Mouse (Mus musculus): ENCODE data around the gene Acsl3.

The Acsl3 gene

DNA sequence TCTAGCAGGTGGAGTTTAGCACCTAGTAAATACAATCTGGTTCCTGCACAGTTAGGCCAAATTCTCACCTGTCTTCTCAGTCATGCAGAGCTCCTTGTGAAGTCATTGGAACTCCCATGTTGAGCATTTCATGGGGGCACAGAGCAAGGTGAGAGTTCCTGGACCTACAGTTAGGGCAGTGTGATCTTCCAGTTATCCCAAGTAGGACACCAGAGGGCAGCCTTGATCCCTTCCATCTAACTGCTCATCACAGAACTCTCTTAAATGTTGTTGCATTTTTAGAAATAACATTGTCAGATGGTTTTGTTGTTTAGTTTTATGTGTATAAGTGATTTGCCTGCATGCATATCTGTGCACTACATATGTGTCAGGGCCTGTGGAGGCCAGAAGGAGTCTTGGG, 29.2 kb downstream of the Acsl3 start:
- no peak for DNase-seq (ENCODE audit: low spot score)

- no peak for DNase-seq (ENCODE audit: low spot score)
These were observed 30.5 kb downstream of the Acsl3 start for GRCm38 (mm10) chr1:78688149-78688548.

- DNase-seq (ENCODE audit: low spot score) = no peak
These were observed 37.1 kb downstream of the Acsl3 start for GRCm38 (mm10) chr1:78694503-78695258.

GRCm38 (mm10) chr1:78696305-78696704, 38.7 kb downstream of the Acsl3 start:
- no peak for DNase-seq (ENCODE audit: low spot score)

DNA sequence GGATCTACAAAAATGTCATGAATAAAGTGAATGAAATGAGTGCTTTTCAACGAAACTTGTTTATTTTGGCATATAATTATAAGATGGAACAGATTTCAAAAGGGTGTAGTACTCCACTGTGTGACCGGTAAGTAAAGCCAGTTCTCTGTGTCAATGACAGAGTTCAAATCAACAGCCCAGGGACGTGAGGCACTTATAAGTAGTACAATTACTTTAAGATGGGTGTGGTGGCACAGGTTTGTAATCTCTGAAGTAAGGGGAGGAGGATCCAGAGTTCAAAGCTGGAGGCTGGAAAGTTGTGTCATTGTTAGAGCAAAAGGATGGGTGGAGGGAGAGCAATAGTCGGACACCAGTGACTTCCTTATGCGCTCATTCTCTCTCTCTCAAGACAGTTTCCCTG, 39.3 kb downstream of the Acsl3 start:
- no peak for DNase-seq (ENCODE audit: low spot score)

- no peak for DNase-seq (ENCODE audit: low spot score)
These were observed 40.5 kb downstream of the Acsl3 start for GRCm38 (mm10) chr1:78698138-78698537.

GRCm38 (mm10) chr1:78701740-78702139, 44.1 kb downstream of the Acsl3 start:
- no peak for DNase-seq (ENCODE audit: low spot score)

DNA sequence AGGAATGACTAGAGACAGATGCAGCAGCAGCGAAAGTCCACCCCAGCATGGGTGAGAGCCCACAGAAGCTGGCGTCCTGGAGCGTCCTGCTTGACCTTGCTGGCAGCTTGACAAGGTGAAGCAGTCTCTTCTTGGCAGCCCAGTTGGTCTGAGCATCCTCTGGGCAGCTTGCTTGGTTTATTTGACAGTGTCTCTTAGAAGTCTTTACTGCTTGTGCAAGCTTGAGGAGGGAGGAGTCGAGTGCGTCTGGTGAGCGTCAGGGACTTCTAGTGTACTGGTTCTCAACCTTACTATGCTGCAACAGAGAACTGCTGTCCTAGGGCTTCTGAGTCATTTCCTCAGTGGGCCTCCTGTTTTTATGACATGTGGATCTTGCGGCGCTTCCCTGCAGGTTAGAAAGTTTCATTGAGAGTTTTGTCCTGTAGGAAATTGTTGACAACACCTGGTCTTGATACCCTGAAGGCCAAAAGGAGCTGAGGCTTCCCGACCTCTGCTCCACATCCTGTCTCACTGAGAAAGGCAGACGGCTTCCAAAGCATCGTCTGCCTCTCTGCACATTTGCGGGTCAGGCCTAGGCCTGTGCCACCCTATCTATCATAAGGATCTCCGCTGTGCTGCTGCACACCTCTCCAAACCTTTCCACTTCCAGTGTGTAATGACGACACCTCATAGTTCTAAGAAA, 44.8 kb downstream of the Acsl3 start:
- DNase-seq (ENCODE audit: low spot score) = no peak

DNA sequence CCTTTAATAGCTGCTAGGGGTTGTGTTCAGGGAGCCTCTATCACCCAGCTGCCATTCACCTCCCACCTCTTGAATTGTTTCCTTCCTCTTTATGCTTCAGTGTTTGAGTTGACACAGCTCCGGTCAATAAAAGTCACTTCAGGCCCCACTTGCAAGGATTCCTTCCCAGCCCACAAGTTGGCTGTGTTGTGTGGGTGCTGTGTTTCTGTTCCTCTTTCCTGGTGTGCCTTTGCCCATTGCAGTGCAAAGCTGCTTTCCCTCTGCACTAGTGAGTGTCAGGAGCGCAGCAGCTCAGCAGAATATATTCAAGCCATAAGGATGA, 45.3 kb downstream of the Acsl3 start:
- DNase-seq (ENCODE audit: low spot score) = no peak

DNA sequence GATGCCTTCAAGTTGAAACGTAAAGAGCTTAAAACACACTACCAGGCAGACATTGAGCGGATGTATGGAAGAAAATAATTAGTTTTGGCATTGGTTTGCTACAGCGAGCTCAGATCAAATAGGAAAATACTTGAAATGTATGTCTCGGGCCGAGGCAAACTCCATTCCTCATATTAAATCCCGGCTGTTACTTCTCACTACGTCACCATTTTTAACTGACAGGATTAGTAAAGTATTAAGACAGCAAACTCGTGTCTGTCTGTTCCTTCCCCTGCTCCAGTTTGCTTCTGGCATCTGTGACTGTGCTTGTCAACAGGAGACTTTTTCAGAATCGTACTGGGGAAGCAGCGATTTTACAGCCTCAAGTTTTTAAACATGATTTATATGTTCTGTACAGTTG, 48.7 kb downstream of the Acsl3 start:
- DNase-seq (ENCODE audit: low spot score) = no peak

DNA sequence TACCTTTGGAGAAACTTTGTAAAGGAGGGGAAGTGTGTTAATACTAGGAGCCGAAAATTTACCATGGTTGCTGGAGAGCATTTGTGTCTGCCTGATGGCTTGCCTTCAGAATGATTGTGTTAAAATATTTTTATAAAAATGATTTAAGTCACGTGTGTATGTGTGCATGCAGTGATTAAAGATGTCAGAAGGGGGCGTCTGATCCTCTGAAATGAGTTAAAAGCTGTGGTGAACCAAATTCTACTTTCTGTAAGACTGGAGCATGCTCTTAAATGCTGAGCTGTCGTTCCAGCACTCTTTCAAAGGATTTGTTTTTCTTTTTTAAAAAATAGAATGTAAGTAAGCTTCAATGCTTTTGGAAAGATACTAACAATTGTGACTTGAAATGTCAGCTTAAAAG, 49.7 kb downstream of the Acsl3 start:
- no peak for DNase-seq (ENCODE audit: low spot score)

DNA sequence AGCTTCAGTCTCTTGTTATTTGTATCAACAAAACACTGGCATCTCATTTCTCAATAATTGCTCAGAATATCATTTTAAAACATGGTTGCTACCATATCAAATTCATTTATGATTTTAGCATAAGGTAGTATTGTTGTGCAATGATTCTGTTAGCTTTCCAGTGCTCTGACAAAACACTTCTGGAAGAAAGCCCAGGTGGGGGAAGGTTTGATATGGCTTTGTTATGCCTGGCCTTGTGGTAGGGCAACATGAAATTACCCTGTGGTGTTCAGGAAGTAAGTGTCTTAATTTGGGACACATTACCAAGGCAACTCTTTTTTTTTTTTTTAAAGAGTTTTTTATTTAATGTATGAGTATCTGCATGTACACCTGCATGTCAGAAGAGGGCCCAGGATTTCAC, 52.4 kb downstream of the Acsl3 start:
- no peak for DNase-seq (ENCODE audit: low spot score)

- DNase-seq (ENCODE audit: low spot score) = no peak
These were observed 53.1 kb downstream of the Acsl3 start for GRCm38 (mm10) chr1:78710613-78711329.

GRCm38 (mm10) chr1:78724458-78725190, 67.0 kb downstream of the Acsl3 start:
- peak; percentile 41 for DNase-seq (ENCODE audit: low spot score)

GRCm38 (mm10) chr1:78725191-78725490, 67.5 kb downstream of the Acsl3 start:
- DNase-seq (ENCODE audit: low spot score) = no peak

GRCm38 (mm10) chr1:78725617-78726223, 68.1 kb downstream of the Acsl3 start:
- DNase-seq (ENCODE audit: low spot score) = no peak

- no peak for DNase-seq (ENCODE audit: low spot score)
These were observed 72.6 kb downstream of the Acsl3 start for GRCm38 (mm10) chr1:78730114-78730720.

GRCm38 (mm10) chr1:78732290-78732689, 74.7 kb downstream of the Acsl3 start:
- DNase-seq (ENCODE audit: low spot score) = no peak

GRCm38 (mm10) chr1:78734261-78735000, 76.8 kb downstream of the Acsl3 start:
- no peak for DNase-seq (ENCODE audit: low spot score)

DNA sequence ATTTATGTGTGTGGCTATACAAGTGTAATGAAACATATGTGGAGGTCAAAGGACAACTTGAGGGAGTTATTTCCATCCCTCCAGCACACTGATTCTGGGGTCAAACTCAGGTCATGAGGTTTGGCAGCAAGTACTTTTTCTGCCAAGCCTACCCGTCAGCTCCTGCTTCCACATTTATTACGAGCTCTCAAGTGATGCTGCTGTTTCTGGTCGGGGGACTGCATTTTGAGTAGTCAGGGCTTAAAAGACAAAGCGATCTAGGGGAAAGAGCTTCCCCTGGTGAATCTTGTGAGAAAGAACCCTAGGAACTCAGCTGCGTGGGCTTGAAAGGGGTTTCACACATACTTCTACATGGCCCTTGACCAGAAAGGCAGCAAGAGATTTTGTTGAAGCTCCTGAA, 80.0 kb downstream of the Acsl3 start:
- DNase-seq (ENCODE audit: low spot score) = no peak

DNA sequence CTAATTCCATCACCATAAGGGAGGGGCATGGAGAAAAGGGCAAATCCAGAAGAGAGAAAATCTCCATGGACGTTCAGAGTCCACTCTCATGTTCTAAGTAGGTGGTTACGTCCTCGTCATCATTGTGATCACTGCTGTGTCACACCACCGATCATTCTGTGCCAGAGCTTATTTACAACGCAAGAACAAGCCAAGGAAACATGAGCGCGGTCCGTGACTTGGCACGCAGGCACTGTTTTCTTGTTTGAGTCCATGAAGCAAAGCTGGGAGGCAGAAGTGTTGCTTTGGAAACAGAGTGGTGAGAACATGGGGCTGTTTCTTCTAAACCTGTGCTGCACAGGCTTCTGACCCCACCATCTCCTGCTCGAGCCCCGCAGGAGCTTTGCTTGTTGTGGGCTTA, 83.1 kb downstream of the Acsl3 start:
- no peak for DNase-seq (ENCODE audit: low spot score)

All from ovary, postnatal 10 days (tissue).